Mouse (Mus musculus) liver, embryonic 14.5 days (tissue): ENCODE data around the gene Tomm6. TPM values are rescaled to one million over a fixed set of nuclear protein-coding genes. Genes with fewer than 3 reads are reported as not detected.

ENCODE experiments used
- ATAC-seq: fragments of 200-750 bp; cut with Nextera tagmentation; 2 replicates; pipeline ENCODE4 v1.8.0; 2017; ENCODE audit warnings: moderate number of reproducible peaks, mild to moderate bottlenecking, moderate library complexity; ENCODE audit not compliant: insufficient read depth
- DNase-seq, 3 experiments: peaks; one replicate each; pipeline ENCODE4 v3.0.0-alpha.2; 2012 to 2013; ENCODE audit warnings: low read depth in 3 of 3, low spot score in 3 of 3
- H3K27ac ChIP-seq: fragments of 300-500 bp; sonication (generic); 2 replicates; pipeline ENCODE4 v1.5.1; 2014; ENCODE audit warnings: moderate library complexity, mild to moderate bottlenecking, control low read depth, inconsistent platforms
- H3K27me3 ChIP-seq: fragments of 300-500 bp; sonication (generic); 2 replicates; pipeline ENCODE4 v1.6.1; 2014; ENCODE audit warnings: mild to moderate bottlenecking, low read length, moderate library complexity; ENCODE audit not compliant: control insufficient read depth, insufficient read depth
- H3K36me3 ChIP-seq: fragments of 300-500 bp; sonication (generic); replicated peaks from 2 replicates; pipeline ENCODE4 v1.6.1; 2014; ENCODE audit warnings: low read depth; ENCODE audit not compliant: control insufficient read depth, insufficient read depth
- H3K4me1 ChIP-seq, 2 experiments: fragments of 200-500 bp in 1 of 2; fragments of 300-500 bp in 1 of 2; sonication (generic) in 1 of 2; replicated peaks; 2 replicates each; pipeline ENCODE4 v1.6.1; 2012 to 2014; ENCODE audit warnings: antibody characterized with exemption in 1 of 2, inconsistent platforms in 1 of 2, low read length in 1 of 2; ENCODE audit not compliant: control insufficient read depth in 2 of 2, insufficient read depth in 2 of 2
- H3K4me2 ChIP-seq: fragments of 300-500 bp; sonication (generic); 2 replicates; pipeline ENCODE4 v1.6.1; 2014; ENCODE audit warnings: low read depth, mild to moderate bottlenecking, control low read depth, moderate library complexity
- H3K4me3 ChIP-seq, 2 experiments: fragments of 200-500 bp in 1 of 2; fragments of 300-500 bp in 1 of 2; sonication (generic) in 1 of 2; 2 replicates each; pipeline ENCODE4 v1.5.1; 2012 to 2014; ENCODE audit warnings: low read depth in 2 of 2, low read length in 2 of 2, mild to moderate bottlenecking in 2 of 2, control low read depth in 1 of 2, inconsistent platforms in 1 of 2, moderate library complexity in 1 of 2; ENCODE audit not compliant: insufficient read depth in 1 of 2
- H3K9ac ChIP-seq: fragments of 300-500 bp; sonication (generic); replicated peaks from 2 replicates; pipeline ENCODE4 v1.6.1; 2014; ENCODE audit warnings: mild to moderate bottlenecking, control low read depth, moderate library complexity
- H3K9me3 ChIP-seq: fragments of 300-500 bp; sonication (generic); 2 replicates; pipeline ENCODE4 v1.6.1; 2016; ENCODE audit warnings: low read length, mixed read lengths; ENCODE audit not compliant: control insufficient read depth
- CTCF ChIP-seq: IDR thresholded peaks from 2 replicates; pipeline ENCODE4 v1.5.1; 2016; ENCODE audit warnings: antibody characterized with exemption, low read depth, control low read depth
- EP300 ChIP-seq: IDR thresholded peaks from 2 replicates; pipeline ENCODE4 v1.6.1; 2016; ENCODE audit warnings: antibody characterized with exemption, low read depth
- WGBS: fragments of 180-500 bp; shearing (Covaris S2); extraction: QIAGEN DNeasy Blood & Tissue Kit; methylation state at CpG from one replicate; pipeline ENCODE4 v1.1.7; 2014; ENCODE audit not compliant: insufficient replicate concordance; 5-methylcytosine and 5-hydroxymethylcytosine counted together
- polyA plus RNA-seq, 2 experiments: library from polyadenylated mRNA; depleted of rRNA in 1 of 2; stranded (reverse) in 1 of 2; unstranded in 1 of 2; fragments of >200 nt; fragmentation: Nextera tagmentation in 1 of 2; extraction: Ambion mirVana in 1 of 2; gene quantifications; 2 replicates each; pipeline versions ENCODE4 v1.2.1 to v1.2.3; 2012 to 2014

Tomm6 gene
- polyA plus RNA-seq, 2 experiments = 63.2 to 244 TPM

GRCm38 (mm10) chr17:47682836-47683235 is 5.3 kb downstream of the Tomm6 start:
- no peak overlapping the region for H3K27ac ChIP-seq
- H3K9me3 ChIP-seq = no peaks in the 10 kb centered on the region
- DNase-seq (no peak), ATAC-seq (no peak)
- H3K4me1 ChIP-seq = peaks cover 4 to 9% of the 10 kb centered on the region in 2 experiments; a peak in 2 of 4 replicates
- no peak overlapping the region for H3K9ac ChIP-seq
- no peaks in the 10 kb centered on the region for H3K27me3 ChIP-seq
- WGBS = 52% methylated on average over 4 of the region's 4 CpGs
- TF ChIP-seq EP300 = no peak
- TF ChIP-seq CTCF = no peak
- no peak overlapping the region for H3K4me3 ChIP-seq
- H3K4me2 ChIP-seq = no peak overlapping the region
- H3K36me3 ChIP-seq = peaks cover 34% of the 10 kb centered on the region

DNA sequence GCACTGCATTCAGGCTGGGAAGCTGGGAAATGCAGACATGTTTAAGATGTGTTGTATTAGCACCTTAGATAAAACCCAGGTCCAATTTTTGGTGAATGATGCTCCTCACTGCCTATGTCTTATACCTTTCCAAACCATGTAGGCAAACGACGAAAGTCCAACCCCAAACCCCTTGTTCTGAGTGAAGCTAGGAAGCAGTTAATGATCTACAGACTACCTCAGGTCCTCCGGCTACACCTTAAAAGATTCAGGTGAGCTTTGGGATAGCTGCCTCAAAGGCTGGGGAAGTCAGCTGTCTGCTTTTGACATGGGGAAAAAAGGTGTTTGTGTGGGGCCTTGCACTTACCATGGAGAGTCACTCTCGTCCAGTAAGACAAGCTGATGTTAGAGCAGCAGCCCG is 9.5 kb downstream of the Tomm6 start:
- H3K27ac ChIP-seq = no peak overlapping the region
- no peak for DNase-seq
- no peaks in the 10 kb centered on the region for H3K4me1 ChIP-seq
- no peaks in the 10 kb centered on the region for H3K27me3 ChIP-seq
- H3K4me2 ChIP-seq = no peak overlapping the region
- 74% methylated on average over 5 of the region's 5 CpGs for WGBS
- no peaks in the 10 kb centered on the region for H3K9me3 ChIP-seq
- TF ChIP-seq EP300 (no peak), CTCF (no peak)
- H3K9ac ChIP-seq = no peak overlapping the region
- no peak for ATAC-seq
- H3K4me3 ChIP-seq = no peak overlapping the region
- H3K36me3 ChIP-seq = peaks cover 32% of the 10 kb centered on the region

- Histone ChIP-seq H3K27ac (no peak overlapping the region), H3K9me3 (no peaks in the 10 kb centered on the region), H3K9ac (no peak overlapping the region), H3K4me3 (no peak overlapping the region), H3K4me2 (no peak overlapping the region), H3K36me3 (peaks cover 29% of the 10 kb centered on the region), H3K4me1 (no peaks in the 10 kb centered on the region), H3K27me3 (no peaks in the 10 kb centered on the region)
- DNase-seq = no peak
- ATAC-seq = no peak
- TF ChIP-seq CTCF (no peak), EP300 (no peak)
- 79% methylated on average over 5 of the region's 5 CpGs for WGBS
These were observed 9.9 kb downstream of the Tomm6 start for GRCm38 (mm10) chr17:47678238-47678637.

DNA sequence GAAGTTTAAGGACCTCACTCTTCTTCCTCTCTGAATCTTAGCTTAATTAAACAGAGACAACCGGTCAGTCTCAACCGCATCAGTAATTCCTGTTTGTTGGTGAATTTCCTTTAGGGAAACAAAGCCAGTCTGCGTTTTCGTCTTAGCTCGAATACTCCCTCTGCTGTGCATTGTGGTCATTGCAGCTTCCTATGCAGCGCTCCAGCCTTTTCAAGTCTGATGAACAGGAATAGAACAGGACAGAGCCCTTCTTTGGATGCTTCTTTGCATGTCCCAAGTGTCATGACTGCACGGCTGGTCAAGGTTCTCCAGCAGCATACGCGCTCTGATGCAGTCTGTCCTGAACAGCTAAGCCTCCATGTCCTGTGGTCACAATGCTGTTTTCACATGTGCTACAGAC is 11.6 kb downstream of the Tomm6 start:
- ATAC-seq (no peak), DNase-seq (no peak)
- H3K36me3 ChIP-seq = peaks cover 27% of the 10 kb centered on the region
- H3K27me3 ChIP-seq = peaks cover 14% of the 10 kb centered on the region
- no peak overlapping the region for H3K4me3 ChIP-seq
- H3K9me3 ChIP-seq = no peaks in the 10 kb centered on the region
- H3K4me1 ChIP-seq = no peaks in the 10 kb centered on the region
- 24% methylated on average over 9 of the region's 9 CpGs for WGBS
- H3K27ac ChIP-seq = no peak overlapping the region
- no peak overlapping the region for H3K9ac ChIP-seq
- H3K4me2 ChIP-seq = no peak overlapping the region
- TF ChIP-seq EP300 = no peak
- peak; percentile 84 for TF ChIP-seq CTCF

DNA sequence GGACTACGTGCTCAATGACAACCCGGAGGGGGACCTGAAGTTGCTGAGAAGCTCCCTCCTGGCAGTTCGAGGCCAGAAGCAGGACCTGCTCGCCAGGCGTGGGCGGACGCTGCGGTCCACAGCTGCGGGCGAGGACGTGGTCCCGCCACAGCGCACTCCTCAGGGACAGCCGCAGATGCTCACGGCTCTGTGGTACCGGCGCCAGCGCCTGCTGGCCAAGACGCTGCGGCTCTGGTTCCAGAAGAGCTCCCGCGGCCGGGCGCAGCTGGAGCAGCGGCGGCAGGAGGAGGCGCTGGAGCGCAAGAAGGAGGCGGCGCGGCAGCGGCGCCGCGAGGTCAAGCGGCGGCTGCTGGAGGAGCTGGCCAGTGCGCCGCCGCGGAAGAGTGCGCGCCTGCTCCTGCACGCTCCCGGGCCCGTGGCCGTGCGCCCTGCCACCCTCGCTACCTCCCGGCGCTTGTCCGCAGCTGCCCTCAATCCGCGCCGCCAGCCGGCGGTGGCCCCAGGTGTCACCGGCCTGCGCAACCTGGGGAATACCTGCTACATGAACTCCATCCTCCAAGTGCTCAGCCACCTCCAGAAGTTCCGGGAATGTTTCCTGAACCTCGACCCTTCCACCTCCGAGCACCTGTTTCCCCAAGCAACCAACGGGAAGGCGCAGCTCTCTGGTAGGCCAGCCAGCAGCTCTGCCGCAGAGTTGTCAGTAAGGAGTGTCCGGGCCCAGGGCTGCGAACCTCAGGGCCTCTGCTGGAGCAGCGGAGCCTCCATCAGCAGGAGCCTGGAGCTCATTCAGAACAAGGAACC is 15.7 kb downstream of the Tomm6 start:
- Histone ChIP-seq H3K9ac (no peak overlapping the region), H3K9me3 (no peaks in the 10 kb centered on the region), H3K27ac (no peak overlapping the region), H3K4me3 (peak overlapping the region; percentile 16 to 20; a peak in 3 of 4 replicates), H3K4me1 (no peaks in the 10 kb centered on the region), H3K4me2 (peak overlapping the region; percentile 59), H3K36me3 (peaks cover 9% of the 10 kb centered on the region), H3K27me3 (peaks cover 19% of the 10 kb centered on the region)
- TF ChIP-seq EP300 (no peak), CTCF (no peak)
- WGBS = 8% methylated on average over 68 of the region's 68 CpGs
- ATAC-seq (peak; percentile 26; the same call in 1 of the 2 replicates), DNase-seq (no peak)
